ENCODE assay signal across 8 mouse cellular contexts in the genomic region with DNA sequence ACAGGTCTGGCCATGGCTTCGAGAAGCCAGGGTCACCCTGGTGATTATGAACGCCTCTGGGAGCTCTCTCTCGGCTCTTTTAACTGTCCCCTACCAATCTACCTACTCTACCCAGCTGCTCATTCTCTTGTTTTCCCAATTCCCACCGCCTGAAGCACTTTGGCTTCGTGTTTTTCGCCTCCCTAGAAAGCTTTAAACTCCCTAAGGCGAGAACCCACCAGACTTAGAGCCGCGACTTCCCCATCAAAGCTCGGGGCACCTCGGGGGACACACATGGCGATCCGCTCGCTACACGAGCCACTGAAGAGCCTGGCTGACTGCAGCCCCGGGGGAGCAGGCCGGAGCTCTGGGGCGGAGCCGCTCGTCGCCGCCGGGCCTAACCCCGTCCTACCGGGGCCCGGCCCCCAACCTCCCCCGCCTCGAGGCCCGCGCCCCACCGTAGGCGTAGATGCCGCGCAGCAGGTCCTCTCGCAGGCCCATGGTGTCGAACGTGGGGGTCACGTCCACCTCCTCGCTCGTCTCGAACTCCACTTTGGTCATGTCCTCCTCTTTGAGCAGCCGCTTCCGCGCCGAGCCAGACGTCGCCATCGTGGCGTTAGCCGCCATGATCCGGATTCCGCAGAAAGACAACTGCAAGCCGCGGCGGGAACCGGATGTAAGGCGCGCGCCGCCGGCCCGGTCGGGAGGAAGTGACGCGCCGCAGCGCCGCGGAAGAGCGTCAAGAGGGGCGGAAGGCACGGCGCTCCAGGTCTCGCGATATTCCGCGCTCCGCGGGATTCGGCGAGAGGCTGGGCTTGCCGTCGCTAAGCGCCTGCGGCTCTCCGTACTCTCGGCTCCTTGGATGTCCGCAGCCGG. TPM values are rescaled to one million over a fixed set of nuclear protein-coding genes. Genes with fewer than 3 reads are reported as not detected.
DNase-seq lines count a peak whose midpoint lies in the region; ATAC-seq lines count a peak whose summit lies in the region.

Gene Eif4a3 (minus strand): TSS at position 699 of the 855 bp plus-strand sequence.

- H3K27ac ChIP-seq in forebrain, embryonic 14.5 days (ENCODE audit: low read depth, low read length) = peak within 1 kb of the TSS; percentile 98
- peak within 1 kb of the TSS; percentile 99 for H3K27ac ChIP-seq in neural tube, embryonic 15.5 days (replicated peaks)

- peaks cover 12% of the 10 kb centered on the region for H3K4me1 ChIP-seq in forebrain, embryonic 14.5 days (ENCODE audit: control insufficient read depth, insufficient read depth, low read length)
- peaks cover 25% of the 10 kb centered on the region for H3K4me1 ChIP-seq in neural tube, embryonic 15.5 days

- H3K4me2 ChIP-seq in forebrain, embryonic 14.5 days (ENCODE audit: low read length) = peak within 1 kb of the TSS; percentile 95
- H3K4me2 ChIP-seq in neural tube, embryonic 15.5 days = peak within 1 kb of the TSS; percentile 85

- peak; percentile 97 for ATAC-seq in forebrain, embryonic 14.5 days
- ATAC-seq in neural tube, embryonic 15.5 days (ENCODE audit: low FRiP score) = peak; percentile 95

- DNase-seq in ES-CJ7 (ENCODE audit: low read depth, low spot score) = peak; percentile 97
- peak; percentile 94 for DNase-seq in cerebellum, adult 11 months
- DNase-seq in forebrain, embryonic 14.5 days (ENCODE audit: low spot score) = peak; percentile 98
- peak; percentile 99 for DNase-seq in heart, postnatal 14 days
- DNase-seq in layer of hippocampus, adult 11-12 months (ENCODE audit: low spot score) = peak; percentile 93
- peak; percentile 93 to 95 for DNase-seq in lung, adult 18-20 months
- DNase-seq in testis, postnatal 14 days (ENCODE audit: low spot score) = peak; percentile 95

- H3K9ac ChIP-seq in forebrain, embryonic 14.5 days (ENCODE audit: low read length) = peak within 1 kb of the TSS; percentile 96
- H3K9ac ChIP-seq in neural tube, embryonic 15.5 days (replicated peaks) = peak within 1 kb of the TSS; percentile 74

- peaks cover 36% of the 10 kb centered on the region for H3K36me3 ChIP-seq in forebrain, embryonic 14.5 days (ENCODE audit: control insufficient read depth, insufficient read depth, low read length)
- peaks cover 34% of the 10 kb centered on the region for H3K36me3 ChIP-seq in neural tube, embryonic 15.5 days

- intact Hi-C loops in heart, postnatal 14 days (cut with DNase I) = no loop called here

- WGBS in forebrain, embryonic 14.5 days = under 1% methylated on average over 89 of the region's 89 CpGs
- WGBS in neural tube, embryonic 15.5 days = under 1% methylated on average over 89 of the region's 89 CpGs

- no peaks in the 10 kb centered on the region for H3K27me3 ChIP-seq in forebrain, embryonic 14.5 days (replicated peaks; ENCODE audit: control insufficient read depth, insufficient read depth, low read length)
- H3K27me3 ChIP-seq in neural tube, embryonic 15.5 days (replicated peaks) = no peaks in the 10 kb centered on the region; the same call in 1 of the 2 replicates

- no peaks in the 10 kb centered on the region for H3K9me3 ChIP-seq in forebrain, embryonic 14.5 days (replicated peaks; ENCODE audit: control insufficient read depth, low read length)
- no peaks in the 10 kb centered on the region for H3K9me3 ChIP-seq in neural tube, embryonic 15.5 days (replicated peaks)

- peak within 1 kb of the TSS; percentile 94 for H3K4me3 ChIP-seq in forebrain, embryonic 14.5 days (ENCODE audit: low read depth, low read length)
- peak within 1 kb of the TSS; percentile 66 for H3K4me3 ChIP-seq in neural tube, embryonic 15.5 days (replicated peaks)

RNA-seq across cellular contexts. Expression of gene Eif4a3, which starts in this region (rescaled TPM):
- 293 and 315 TPM in 2 replicates for polyA plus RNA-seq in forebrain, embryonic 14.5 days (2014; fragmentation: Nextera tagmentation; extraction: Ambion mirVana)
- 10 to 100 TPM; 64.9 to 74.5 TPM for total RNA-seq in heart, postnatal 14 days (2021)
- 241 and 279 TPM in 2 replicates for polyA plus RNA-seq in neural tube, embryonic 15.5 days (2015; fragmentation: Nextera tagmentation; extraction: Ambion mirVana)

Comparison
In these comparisons a context has a peak if more than half of its experiments do, and no peak if none do; other contexts are left out.
1. Peak in every context shown above with its lines: DNase-seq, ATAC-seq, H3K4me3 ChIP-seq and H3K27ac ChIP-seq.